Mouse (Mus musculus): Measurements from ENCODE around the gene Ehbp1. TPM values are rescaled to one million over a fixed set of nuclear protein-coding genes. Genes with fewer than 3 reads are reported as not detected.

Ehbp1 gene
- polyA plus RNA-seq, 1 experiment from 2014 or later: 23.5 TPM

- Histone ChIP-seq H3K27me3 (replicated peaks; ENCODE audit: control insufficient read depth, insufficient read depth, low read length) (no peaks in the 10 kb centered on the region), H3K4me3 (replicated peaks; ENCODE audit: low read length) (no peak overlapping the region), H3K4me1 (replicated peaks; ENCODE audit: control insufficient read depth, insufficient read depth, low read length) (peaks cover 3% of the 10 kb centered on the region; the same call in 1 of the 2 replicates), H3K27ac (ENCODE audit: low read length) (no peak overlapping the region), H3K9me3 (ENCODE audit: control insufficient read depth, low read length) (no peaks in the 10 kb centered on the region), H3K9ac (replicated peaks; ENCODE audit: low read depth, low read length) (no peak overlapping the region), H3K36me3 (ENCODE audit: control insufficient read depth, insufficient read depth) (no peaks in the 10 kb centered on the region), H3K4me2 (ENCODE audit: low read length) (no peak overlapping the region)
- no peak for ATAC-seq
Measured at GRCm38 (mm10) chr11:22267014-22267413, 75.1 kb downstream of the Ehbp1 start.

DNA sequence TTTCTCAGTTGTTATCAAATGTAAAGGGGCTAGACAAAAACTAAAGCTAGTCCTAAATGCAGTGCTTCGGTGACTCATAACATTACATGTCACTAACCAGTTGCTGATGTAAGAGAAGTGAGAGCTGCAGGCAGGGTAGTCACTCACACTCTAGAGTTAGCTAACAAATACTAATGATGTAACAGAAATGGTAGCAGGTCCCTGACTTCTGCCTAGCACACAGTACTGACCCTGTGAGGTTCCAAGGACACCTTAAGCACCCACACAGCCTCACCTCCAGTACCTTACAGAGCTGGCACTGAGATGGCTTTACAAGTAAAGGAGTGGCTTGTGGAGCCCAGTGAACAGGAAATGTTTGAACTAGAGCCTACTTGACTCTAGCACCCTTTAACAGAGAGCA, 86.7 kb downstream of the Ehbp1 start:
- H3K36me3 ChIP-seq (ENCODE audit: control insufficient read depth, insufficient read depth): no peaks in the 10 kb centered on the region
- H3K27me3 ChIP-seq (replicated peaks; ENCODE audit: control insufficient read depth, insufficient read depth, low read length): no peaks in the 10 kb centered on the region
- no peak overlapping the region for H3K27ac ChIP-seq (ENCODE audit: low read length)
- H3K4me3 ChIP-seq (replicated peaks; ENCODE audit: low read length): no peak overlapping the region
- 0 out of 2 replicates have a peak, but pooled peaks cover 1% of the 10 kb centered on the region for H3K9me3 ChIP-seq (ENCODE audit: control insufficient read depth, low read length)
- H3K4me2 ChIP-seq (ENCODE audit: low read length): no peak overlapping the region
- no peak overlapping the region for H3K9ac ChIP-seq (replicated peaks; ENCODE audit: low read depth, low read length)
- WGBS: 95% methylated on average over 1 of the region's 1 CpGs
- no peak for ATAC-seq
- no peaks in the 10 kb centered on the region for H3K4me1 ChIP-seq (replicated peaks; ENCODE audit: control insufficient read depth, insufficient read depth, low read length)

DNA sequence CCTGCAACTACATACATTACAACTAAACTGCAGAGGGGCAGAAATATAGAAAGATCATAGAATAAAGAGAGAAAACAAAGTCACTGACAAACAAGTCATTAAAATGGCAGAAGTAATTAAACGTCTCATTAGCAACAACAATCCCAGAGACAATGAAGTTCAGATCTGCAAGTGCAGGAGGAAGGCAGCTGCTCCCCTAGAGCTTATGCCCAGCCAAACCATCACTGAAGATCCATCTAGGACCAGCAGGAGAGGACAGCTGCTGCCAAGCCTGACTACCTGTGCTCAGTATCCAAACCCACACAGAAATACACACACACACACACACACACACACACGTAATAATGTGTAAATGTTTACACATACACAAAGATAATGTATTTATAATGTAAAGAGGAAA, 92.7 kb downstream of the Ehbp1 start:
- H3K36me3 ChIP-seq (ENCODE audit: control insufficient read depth, insufficient read depth): no peaks in the 10 kb centered on the region
- H3K27me3 ChIP-seq (replicated peaks; ENCODE audit: control insufficient read depth, insufficient read depth, low read length): no peaks in the 10 kb centered on the region
- no peak overlapping the region for H3K9ac ChIP-seq (replicated peaks; ENCODE audit: low read depth, low read length)
- H3K27ac ChIP-seq (ENCODE audit: low read length): no peak overlapping the region
- no peaks in the 10 kb centered on the region for H3K4me1 ChIP-seq (replicated peaks; ENCODE audit: control insufficient read depth, insufficient read depth, low read length)
- H3K4me3 ChIP-seq (replicated peaks; ENCODE audit: low read length): no peak overlapping the region
- peaks cover 7% of the 10 kb centered on the region; the same call in 1 of the 2 replicates for H3K9me3 ChIP-seq (ENCODE audit: control insufficient read depth, low read length)
- 53% methylated on average over 2 of the region's 2 CpGs for WGBS
- no peak for ATAC-seq
- no peak overlapping the region for H3K4me2 ChIP-seq (ENCODE audit: low read length)

- no peak overlapping the region for H3K4me3 ChIP-seq (replicated peaks; ENCODE audit: low read length)
- no peaks in the 10 kb centered on the region for H3K36me3 ChIP-seq (ENCODE audit: control insufficient read depth, insufficient read depth)
- H3K9me3 ChIP-seq (ENCODE audit: control insufficient read depth, low read length): peaks cover 7% of the 10 kb centered on the region; the same call in 1 of the 2 replicates
- no peaks in the 10 kb centered on the region for H3K4me1 ChIP-seq (replicated peaks; ENCODE audit: control insufficient read depth, insufficient read depth, low read length)
- no peak for ATAC-seq
- H3K9ac ChIP-seq (replicated peaks; ENCODE audit: low read depth, low read length): no peak overlapping the region
- no peak overlapping the region for H3K4me2 ChIP-seq (ENCODE audit: low read length)
- WGBS: 70% methylated on average over 4 of the region's 4 CpGs
- no peak overlapping the region for H3K27ac ChIP-seq (ENCODE audit: low read length)
- H3K27me3 ChIP-seq (replicated peaks; ENCODE audit: control insufficient read depth, insufficient read depth, low read length): no peaks in the 10 kb centered on the region
Measured at GRCm38 (mm10) chr11:22247736-22248135, 94.4 kb downstream of the Ehbp1 start.

- H3K4me3 ChIP-seq (replicated peaks; ENCODE audit: low read length): no peak overlapping the region
- no peak overlapping the region for H3K27ac ChIP-seq (ENCODE audit: low read length)
- H3K4me2 ChIP-seq (ENCODE audit: low read length): no peak overlapping the region
- no peak for ATAC-seq
- H3K36me3 ChIP-seq (ENCODE audit: control insufficient read depth, insufficient read depth): no peaks in the 10 kb centered on the region
- no peaks in the 10 kb centered on the region for H3K4me1 ChIP-seq (replicated peaks; ENCODE audit: control insufficient read depth, insufficient read depth, low read length)
- no peak overlapping the region for H3K9ac ChIP-seq (replicated peaks; ENCODE audit: low read depth, low read length)
- H3K9me3 ChIP-seq (ENCODE audit: control insufficient read depth, low read length): peaks cover 7% of the 10 kb centered on the region; the same call in 1 of the 2 replicates
- H3K27me3 ChIP-seq (replicated peaks; ENCODE audit: control insufficient read depth, insufficient read depth, low read length): no peaks in the 10 kb centered on the region
Measured at GRCm38 (mm10) chr11:22247069-22247468, 95.0 kb downstream of the Ehbp1 start.

DNA sequence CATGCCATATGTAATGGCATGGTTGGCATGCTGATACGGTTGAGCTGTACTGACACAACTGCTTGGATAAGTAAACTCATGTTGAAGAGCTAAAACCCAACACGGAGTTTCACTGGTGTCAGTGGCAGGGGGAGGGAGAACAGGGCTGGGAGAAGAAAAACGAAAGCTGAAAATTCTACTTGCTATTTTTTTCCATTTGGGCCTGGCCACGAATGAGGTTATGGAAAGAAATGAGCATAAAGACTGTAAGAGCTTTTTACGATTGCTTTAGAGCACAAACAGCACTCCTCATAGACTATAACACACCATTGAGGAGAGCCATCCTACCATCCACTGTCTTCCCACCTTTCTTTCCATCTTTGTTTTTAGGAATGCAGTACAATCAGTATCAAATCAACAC, 106.5 kb downstream of the Ehbp1 start:
- Histone ChIP-seq H3K36me3 (ENCODE audit: control insufficient read depth, insufficient read depth) (no peaks in the 10 kb centered on the region), H3K4me1 (replicated peaks; ENCODE audit: control insufficient read depth, insufficient read depth, low read length) (0 out of 2 replicates have a peak, but pooled peaks cover 4% of the 10 kb centered on the region), H3K4me3 (replicated peaks; ENCODE audit: low read length) (no peak overlapping the region), H3K9ac (replicated peaks; ENCODE audit: low read depth, low read length) (no peak overlapping the region), H3K27ac (ENCODE audit: low read length) (no peak overlapping the region), H3K27me3 (replicated peaks; ENCODE audit: control insufficient read depth, insufficient read depth, low read length) (no peaks in the 10 kb centered on the region), H3K4me2 (ENCODE audit: low read length) (no peak overlapping the region), H3K9me3 (ENCODE audit: control insufficient read depth, low read length) (no peaks in the 10 kb centered on the region)
- no peak for ATAC-seq
- 89% methylated on average over 5 of the region's 5 CpGs for WGBS

DNA sequence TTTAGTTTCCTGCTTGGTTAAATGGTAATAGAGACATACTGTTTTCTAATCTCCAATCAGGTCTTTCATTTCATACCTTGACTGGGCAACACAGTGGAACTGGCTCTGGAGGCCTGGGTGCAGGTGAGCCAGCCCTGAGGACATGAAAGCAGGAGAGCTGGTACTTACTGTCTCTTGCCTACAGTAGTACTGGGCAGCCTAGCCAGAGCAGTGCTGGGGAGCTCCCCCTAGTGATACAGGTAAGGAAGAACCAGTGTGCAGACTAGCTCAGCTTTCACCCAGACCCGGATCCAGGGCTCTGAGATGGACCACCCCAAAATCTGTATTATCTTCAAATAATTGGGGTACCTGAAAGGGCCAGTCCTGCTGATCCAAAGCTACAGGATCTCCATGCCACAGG, 107.4 kb downstream of the Ehbp1 start:
- H3K9me3 ChIP-seq (ENCODE audit: control insufficient read depth, low read length): no peaks in the 10 kb centered on the region
- no peak overlapping the region for H3K9ac ChIP-seq (replicated peaks; ENCODE audit: low read depth, low read length)
- 62% methylated on average over 1 of the region's 1 CpGs for WGBS
- H3K27me3 ChIP-seq (replicated peaks; ENCODE audit: control insufficient read depth, insufficient read depth, low read length): no peaks in the 10 kb centered on the region
- H3K4me1 ChIP-seq (replicated peaks; ENCODE audit: control insufficient read depth, insufficient read depth, low read length): 0 out of 2 replicates have a peak, but pooled peaks cover 4% of the 10 kb centered on the region
- no peak overlapping the region for H3K4me2 ChIP-seq (ENCODE audit: low read length)
- ATAC-seq: no peak
- no peak overlapping the region for H3K27ac ChIP-seq (ENCODE audit: low read length)
- no peaks in the 10 kb centered on the region for H3K36me3 ChIP-seq (ENCODE audit: control insufficient read depth, insufficient read depth)
- H3K4me3 ChIP-seq (replicated peaks; ENCODE audit: low read length): no peak overlapping the region

GRCm38 (mm10) chr11:22230906-22231305, 111.2 kb downstream of the Ehbp1 start:
- Histone ChIP-seq H3K9me3 (ENCODE audit: control insufficient read depth, low read length) (no peaks in the 10 kb centered on the region), H3K4me1 (replicated peaks; ENCODE audit: control insufficient read depth, insufficient read depth, low read length) (0 out of 2 replicates have a peak, but pooled peaks cover 4% of the 10 kb centered on the region), H3K4me3 (replicated peaks; ENCODE audit: low read length) (no peak overlapping the region), H3K9ac (replicated peaks; ENCODE audit: low read depth, low read length) (no peak overlapping the region), H3K27ac (ENCODE audit: low read length) (no peak overlapping the region), H3K36me3 (ENCODE audit: control insufficient read depth, insufficient read depth) (no peaks in the 10 kb centered on the region), H3K4me2 (ENCODE audit: low read length) (no peak overlapping the region), H3K27me3 (replicated peaks; ENCODE audit: control insufficient read depth, insufficient read depth, low read length) (no peaks in the 10 kb centered on the region)
- 56% methylated on average over 6 of the region's 6 CpGs for WGBS
- ATAC-seq: no peak

- H3K9me3 ChIP-seq (ENCODE audit: control insufficient read depth, low read length): no peaks in the 10 kb centered on the region
- no peak overlapping the region for H3K4me3 ChIP-seq (replicated peaks; ENCODE audit: low read length)
- no peak overlapping the region for H3K9ac ChIP-seq (replicated peaks; ENCODE audit: low read depth, low read length)
- WGBS: 47% methylated on average over 2 of the region's 2 CpGs
- no peaks in the 10 kb centered on the region for H3K27me3 ChIP-seq (replicated peaks; ENCODE audit: control insufficient read depth, insufficient read depth, low read length)
- ATAC-seq: no peak
- H3K36me3 ChIP-seq (ENCODE audit: control insufficient read depth, insufficient read depth): no peaks in the 10 kb centered on the region
- H3K4me2 ChIP-seq (ENCODE audit: low read length): no peak overlapping the region
- no peaks in the 10 kb centered on the region for H3K4me1 ChIP-seq (replicated peaks; ENCODE audit: control insufficient read depth, insufficient read depth, low read length)
- no peak overlapping the region for H3K27ac ChIP-seq (ENCODE audit: low read length)
Measured at GRCm38 (mm10) chr11:22225619-22226018, 116.5 kb downstream of the Ehbp1 start.

GRCm38 (mm10) chr11:22218222-22218621, 123.9 kb downstream of the Ehbp1 start:
- no peak overlapping the region for H3K27ac ChIP-seq (ENCODE audit: low read length)
- ATAC-seq: no peak
- WGBS: 78% methylated on average over 2 of the region's 2 CpGs
- no peak overlapping the region for H3K4me2 ChIP-seq (ENCODE audit: low read length)
- no peaks in the 10 kb centered on the region for H3K36me3 ChIP-seq (ENCODE audit: control insufficient read depth, insufficient read depth)
- H3K27me3 ChIP-seq (replicated peaks; ENCODE audit: control insufficient read depth, insufficient read depth, low read length): no peaks in the 10 kb centered on the region
- H3K9ac ChIP-seq (replicated peaks; ENCODE audit: low read depth, low read length): no peak overlapping the region
- no peaks in the 10 kb centered on the region for H3K9me3 ChIP-seq (ENCODE audit: control insufficient read depth, low read length)
- no peak overlapping the region for H3K4me3 ChIP-seq (replicated peaks; ENCODE audit: low read length)
- H3K4me1 ChIP-seq (replicated peaks; ENCODE audit: control insufficient read depth, insufficient read depth, low read length): no peaks in the 10 kb centered on the region

All from forebrain, embryonic 16.5 days (tissue).